Mouse (Mus musculus) R1 (cell line): ENCODE measurements at regions not wholly inside any gene's neighbourhood (a gene's known extent, or its start where the extent isn't known, plus 50 kb on each side); places are given as distances from the start of the nearest gene placed in this dataset.
A peak's percentile ranks its signal among the peaks of the same experiment; 100 is the strongest.

Experiments
- DNase-seq: peaks from one replicate; pipeline ENCODE4 v3.0.0-alpha.2; 2018; ENCODE audit warnings: low read depth, low spot score

GRCm38 (mm10) chr11:117589006-117589405 is 65.1 kb upstream of the Tnrc6c start:
- no peak for DNase-seq

GRCm38 (mm10) chr11:117589422-117589821 is 64.7 kb upstream of the Tnrc6c start:
- DNase-seq = no peak

- DNase-seq = no peak
Measured at GRCm38 (mm10) chr11:117592570-117592969, 61.5 kb upstream of the Tnrc6c start.

GRCm38 (mm10) chr11:117596201-117596600 is 57.9 kb upstream of the Tnrc6c start:
- no peak for DNase-seq

GRCm38 (mm10) chr11:117597754-117598153 is 56.3 kb upstream of the Tnrc6c start:
- no peak for DNase-seq

- DNase-seq = peak; percentile 99
Measured at GRCm38 (mm10) chr11:117598170-117598583, 55.9 kb upstream of the Tnrc6c start.

- DNase-seq = peak; percentile 90
Measured at GRCm38 (mm10) chr11:117598610-117599009, 55.5 kb upstream of the Tnrc6c start.

- peak; percentile 82 for DNase-seq
Measured at GRCm38 (mm10) chr11:117599049-117599787, 54.9 kb upstream of the Tnrc6c start.

- DNase-seq = no peak
Measured at GRCm38 (mm10) chr11:117599788-117600263, 54.3 kb upstream of the Tnrc6c start.

- no peak for DNase-seq
Measured at GRCm38 (mm10) chr11:117601147-117601546, 52.9 kb upstream of the Tnrc6c start.

GRCm38 (mm10) chr11:117604019-117604418 is 50.1 kb upstream of the Tnrc6c start:
- DNase-seq = peak; percentile 84
